Mouse (Mus musculus) myocyte (in vitro differentiated cells): ENCODE measurements around the gene Arl2bp.

Experiments
- MAX ChIP-seq: IDR thresholded peaks from one replicate; pipeline ENCODE4 v1.6.1; 2011; ENCODE audit warnings: low read depth, mild to moderate bottlenecking, control low read depth
- MYOG ChIP-seq, 3 experiments: IDR thresholded peaks; one replicate each; pipeline ENCODE4 v1.6.1; 2011; ENCODE audit warnings: control low read depth in 2 of 3, low read depth in 2 of 3, mild to moderate bottlenecking in 2 of 3; ENCODE audit not compliant: insufficient read length in 2 of 3, control insufficient read depth in 1 of 3, insufficient read depth in 1 of 3
- POLR2A ChIP-seq: IDR thresholded peaks from one replicate; pipeline ENCODE4 v1.6.1; 2011; ENCODE audit warnings: low read depth, mild to moderate bottlenecking, control low read depth, moderate library complexity; ENCODE audit not compliant: insufficient read length
- TCF12 ChIP-seq: IDR thresholded peaks from one replicate; pipeline ENCODE4 v1.6.1; 2011; ENCODE audit warnings: mild to moderate bottlenecking, control low read depth; ENCODE audit not compliant: poor library complexity, insufficient read depth, severe bottlenecking
- TCF3 ChIP-seq: IDR thresholded peaks from one replicate; pipeline ENCODE4 v1.6.1; 2011; ENCODE audit warnings: low read depth, control low read depth; ENCODE audit not compliant: insufficient read length

- no peak for TF ChIP-seq POLR2A
- no peak for TF ChIP-seq MYOG (IDR thresholded peaks at IDR 0.05; ENCODE audit: control insufficient read depth in 1 of 3, insufficient read depth in 1 of 3, insufficient read length in 2 of 3, low read depth in 2 of 3)
- TF ChIP-seq TCF12 = no peak
- no peak for TF ChIP-seq MAX
- TF ChIP-seq TCF3 = no peak
Observed at GRCm38 (mm10) chr8:94664722-94665121, 1.7 kb upstream of the Arl2bp start.
